Mouse (Mus musculus) CH12F3 (cell line): ENCODE results near the gene Lst1.

Experiments
- in situ Hi-C: fragments of 300-500 bp; cut with MboI; formaldehyde crosslinking; loops from 2 replicates; pipeline ENCODE4 v1.14.3; 2020; ENCODE audit warnings: low sequenced_read_pairs

Lst1 gene

DNA sequence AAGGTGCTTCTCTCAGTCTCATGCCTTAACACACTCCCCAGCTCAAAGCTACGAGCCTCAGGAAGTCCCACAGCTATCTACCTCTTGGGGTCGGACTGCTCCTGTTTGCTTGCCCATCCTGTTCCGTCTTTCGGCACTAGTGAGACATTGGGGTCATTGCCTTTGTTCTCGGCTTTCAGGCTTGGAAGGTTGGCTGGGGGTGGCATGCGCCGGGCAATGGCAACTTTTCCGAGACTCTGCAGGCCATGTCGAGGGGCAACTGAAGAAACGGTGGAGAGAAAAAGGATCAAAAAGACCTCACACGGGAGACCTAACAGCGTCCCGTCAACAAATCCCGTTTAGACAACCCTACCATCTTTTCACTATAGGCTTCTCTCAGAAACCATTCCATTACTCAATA is 26.1 kb downstream of the Lst1 start:
- in situ Hi-C loops, result no loop called here

DNA sequence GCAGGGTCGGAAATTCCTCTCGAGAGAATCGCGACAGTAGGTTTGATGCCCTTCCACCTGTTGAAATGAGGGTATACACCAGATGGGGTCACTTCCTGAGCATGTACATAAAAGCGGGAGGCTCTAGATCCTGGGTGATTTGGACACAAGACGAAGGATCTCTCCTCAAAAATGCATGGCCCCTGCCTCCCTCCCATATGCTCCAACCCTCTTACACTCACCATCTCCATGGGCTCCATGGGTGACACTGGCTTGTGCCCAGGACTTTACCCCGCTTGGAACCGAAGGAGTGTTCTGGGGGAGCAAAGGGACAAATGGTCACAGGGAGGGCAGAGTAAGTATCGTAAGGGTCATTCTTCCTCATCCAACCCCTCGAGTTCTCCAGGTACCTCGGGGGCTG is 26.8 kb downstream of the Lst1 start:
- in situ Hi-C loops, result no loop called here

DNA sequence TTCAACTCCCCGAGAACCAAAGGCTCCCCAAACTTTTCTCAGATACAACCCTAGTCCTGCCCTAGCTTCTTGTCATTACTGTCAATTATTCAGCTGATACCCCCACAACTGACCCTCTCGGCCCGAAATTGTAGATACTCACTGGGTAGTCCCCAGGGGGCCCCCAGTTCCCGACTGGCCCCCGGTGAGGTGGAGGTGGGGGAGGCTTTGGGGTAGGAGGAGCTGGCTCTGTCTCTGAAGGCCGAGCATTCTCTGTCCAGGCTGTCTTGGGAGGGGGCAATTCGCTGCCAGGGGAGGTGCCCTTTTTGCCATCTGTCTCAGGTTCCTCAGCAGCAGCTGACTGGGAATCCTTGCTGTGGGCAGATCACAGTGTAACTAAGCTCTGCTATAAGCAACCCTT is 28.6 kb downstream of the Lst1 start:
- in situ Hi-C loops, result no loop called here

DNA sequence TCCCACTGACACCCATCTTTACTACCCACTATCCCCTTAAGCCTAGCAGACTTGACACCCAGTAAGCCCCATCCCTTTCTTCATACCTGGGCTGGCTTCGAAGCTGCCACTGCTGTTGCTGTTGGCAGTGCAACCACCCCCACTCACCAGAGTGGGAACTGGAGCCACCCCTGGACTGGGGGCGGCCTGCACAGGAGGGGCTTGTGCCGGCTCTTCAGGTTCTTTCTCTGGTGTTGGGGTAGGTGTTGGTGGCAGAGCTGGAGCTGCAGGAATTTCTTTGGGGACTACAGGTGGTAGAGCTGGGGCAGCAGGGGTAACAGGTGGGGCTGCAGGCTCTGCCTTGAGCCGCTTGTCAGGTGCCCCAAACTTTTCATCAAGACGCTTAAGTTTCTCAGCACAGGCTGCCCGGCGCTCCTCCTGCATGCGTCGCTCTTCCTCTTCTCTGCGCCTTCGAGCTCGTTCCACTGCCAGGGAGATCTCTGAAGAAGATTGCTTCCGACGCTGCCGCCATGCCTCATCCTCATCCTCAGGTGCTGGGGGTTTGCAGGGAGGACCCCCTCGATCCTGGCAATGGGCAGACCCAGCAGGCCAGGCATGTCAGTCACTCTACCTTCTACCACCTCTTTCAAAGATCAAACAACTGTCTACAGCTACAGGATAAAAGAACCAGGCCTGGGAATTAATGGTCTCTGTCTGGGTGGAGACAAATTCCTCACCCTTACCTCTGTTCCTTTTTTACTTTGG is 29.2 kb downstream of the Lst1 start:
- in situ Hi-C loops, result no loop called here

DNA sequence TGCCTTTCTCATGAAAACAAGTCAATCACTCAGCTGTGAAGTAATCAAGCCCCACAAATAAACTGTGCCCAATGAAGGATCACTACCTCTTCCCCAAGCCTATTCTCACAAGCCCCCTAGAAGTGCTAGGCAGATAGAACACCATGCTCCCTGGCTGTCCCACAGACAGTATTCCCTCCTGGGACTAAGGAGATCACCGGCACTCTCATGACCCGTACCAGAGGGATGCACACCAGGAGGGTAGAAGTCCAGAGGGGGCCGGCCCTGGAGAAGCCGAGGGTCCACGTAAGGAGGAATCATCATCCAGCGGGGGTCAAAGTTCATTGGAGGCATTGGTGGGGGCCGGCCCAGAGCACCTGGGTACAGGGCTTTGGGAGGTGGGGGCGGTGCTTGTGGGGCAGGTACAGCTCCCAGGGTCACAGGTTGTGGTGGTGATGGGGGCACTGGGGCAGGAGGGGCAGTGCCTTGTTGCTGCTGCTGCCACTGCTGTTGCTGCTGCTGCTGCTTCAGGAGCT is 30.5 kb downstream of the Lst1 start:
- in situ Hi-C loops, result no loop called here

DNA sequence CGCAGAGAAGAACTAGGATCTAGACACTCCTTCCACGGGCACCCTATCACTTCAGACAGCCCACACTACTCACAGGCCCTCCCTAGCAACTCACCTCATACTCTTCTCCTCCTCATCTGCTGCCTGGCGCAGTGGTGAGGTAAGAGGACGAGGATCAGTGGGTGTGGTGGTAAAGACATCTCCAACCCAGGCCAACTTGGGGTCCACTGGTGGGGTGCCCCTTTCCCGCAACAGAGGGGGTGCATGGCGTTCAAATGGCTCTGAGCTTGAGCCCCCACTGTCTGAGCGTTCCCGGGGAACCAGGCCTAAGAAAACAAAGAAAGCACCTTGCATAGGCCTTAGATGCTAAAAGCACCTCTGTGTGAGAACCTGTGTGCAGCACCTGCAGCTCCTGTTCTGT is 31.0 kb downstream of the Lst1 start:
- in situ Hi-C loops, result no loop called here

DNA sequence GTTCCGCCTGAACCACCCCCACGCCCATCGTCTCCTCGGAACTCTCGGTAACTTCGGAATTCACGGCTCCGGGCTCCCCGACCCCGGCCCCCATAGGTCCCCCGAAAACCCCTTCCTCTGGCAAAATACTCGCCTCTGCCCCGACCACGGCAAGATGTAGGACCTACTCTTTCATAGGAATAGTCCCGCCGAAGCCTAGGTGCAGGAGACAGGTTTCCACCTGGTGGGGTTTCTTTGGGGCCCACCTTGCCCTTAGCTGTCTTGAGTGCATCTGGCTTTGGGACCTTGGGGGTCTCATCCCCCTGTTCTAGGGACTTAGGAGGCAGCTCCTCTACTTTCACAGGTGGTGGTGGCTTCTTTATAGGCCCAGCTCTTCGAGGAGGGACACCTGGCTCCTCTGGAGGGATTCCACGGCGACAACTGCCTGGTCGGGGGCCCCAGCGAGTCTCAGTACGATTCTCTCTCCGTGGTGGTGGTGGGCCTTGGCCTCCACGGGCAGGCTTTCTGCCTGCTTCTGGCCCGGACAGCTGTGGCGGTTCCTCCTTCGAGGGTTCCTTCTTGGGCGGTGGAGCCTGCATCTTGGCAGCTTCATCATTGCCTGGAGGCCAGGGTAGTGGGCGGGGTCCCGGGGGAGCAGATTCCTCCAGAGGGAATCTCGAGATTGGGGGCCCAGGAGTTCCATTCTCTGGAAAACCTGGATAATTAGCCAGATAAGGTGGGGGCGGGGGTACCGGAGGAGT is 31.6 kb downstream of the Lst1 start:
- in situ Hi-C loops, result no loop called here

DNA sequence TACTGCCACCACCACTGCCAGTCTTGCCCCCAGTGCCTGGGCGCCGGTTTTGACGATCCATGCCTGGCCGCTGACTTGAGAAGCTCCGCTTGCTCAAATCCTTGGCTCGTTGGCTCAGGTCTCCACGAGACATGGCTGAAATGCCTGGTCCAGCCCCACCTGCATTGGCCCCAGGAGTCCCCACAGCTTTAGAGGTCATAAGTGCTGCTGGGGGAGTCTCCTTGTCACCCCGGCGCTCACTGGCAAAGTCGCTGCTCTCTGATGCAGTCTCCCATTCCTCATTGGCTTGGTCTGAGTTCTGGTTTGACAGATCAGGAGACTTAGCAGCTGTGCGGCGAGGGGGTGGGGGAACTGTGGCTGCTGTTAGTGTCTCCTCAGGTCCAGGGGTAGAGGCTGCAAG is 32.8 kb downstream of the Lst1 start:
- in situ Hi-C loops, result no loop called here

DNA sequence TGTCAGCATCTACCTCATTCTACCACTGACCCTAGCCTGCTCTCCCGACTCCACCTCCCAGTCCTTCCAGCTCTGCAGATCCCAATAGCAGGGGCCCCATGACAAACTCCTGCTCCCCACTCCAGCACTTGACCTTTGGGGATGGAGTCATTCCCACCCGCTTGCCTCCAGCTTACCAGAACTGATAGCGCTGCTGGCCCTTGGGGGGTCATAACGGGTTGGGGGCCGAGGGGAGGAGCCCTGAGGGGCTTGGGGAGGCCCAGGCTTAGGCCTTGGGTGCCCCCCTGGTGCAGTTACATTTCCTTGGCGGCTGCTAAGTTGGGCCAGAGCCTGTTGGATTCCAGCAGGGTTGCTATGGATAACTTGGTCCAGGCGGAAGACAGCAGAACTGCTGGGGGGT is 33.6 kb downstream of the Lst1 start:
- in situ Hi-C loops, result no loop called here

DNA sequence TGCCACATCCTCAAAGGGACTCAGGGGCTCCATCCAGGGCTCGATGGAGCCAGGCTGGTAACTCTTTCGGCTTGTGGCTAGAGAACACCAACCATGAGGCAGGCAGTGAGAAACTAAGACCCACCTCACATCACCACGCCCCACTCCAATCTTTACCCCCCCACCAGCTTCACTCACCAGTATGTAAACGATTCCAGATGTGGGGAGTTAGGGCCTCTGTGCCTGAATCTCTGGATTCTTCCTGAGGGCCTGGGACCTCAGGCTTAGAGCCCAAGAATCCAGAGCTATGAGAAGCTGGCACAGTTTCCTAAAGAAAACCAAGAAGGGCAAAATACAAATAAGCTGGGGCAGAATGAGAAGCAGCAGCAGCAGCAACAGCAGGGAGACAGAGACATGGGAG is 34.3 kb downstream of the Lst1 start:
- in situ Hi-C loops, result no loop called here

DNA sequence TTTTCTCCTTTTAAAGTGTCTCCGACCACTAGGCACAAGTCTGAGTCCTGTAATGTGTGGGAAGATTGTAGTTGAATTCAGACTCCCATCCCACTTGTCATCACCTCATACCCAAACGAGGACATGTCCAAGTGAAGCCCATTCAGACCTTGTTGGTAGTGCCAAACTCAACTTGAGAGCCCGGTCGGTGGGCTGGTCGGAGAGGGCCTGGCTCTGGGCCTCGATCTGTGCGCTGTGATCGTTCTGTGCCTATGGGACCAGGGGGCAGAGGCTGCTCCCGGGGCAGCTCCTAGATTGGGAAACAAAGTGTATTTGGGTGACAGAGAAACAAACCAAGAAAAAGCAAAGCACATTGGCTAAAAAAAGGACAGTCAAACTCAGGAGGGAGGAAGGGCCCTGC is 35.2 kb downstream of the Lst1 start:
- in situ Hi-C loops, result no loop called here

DNA sequence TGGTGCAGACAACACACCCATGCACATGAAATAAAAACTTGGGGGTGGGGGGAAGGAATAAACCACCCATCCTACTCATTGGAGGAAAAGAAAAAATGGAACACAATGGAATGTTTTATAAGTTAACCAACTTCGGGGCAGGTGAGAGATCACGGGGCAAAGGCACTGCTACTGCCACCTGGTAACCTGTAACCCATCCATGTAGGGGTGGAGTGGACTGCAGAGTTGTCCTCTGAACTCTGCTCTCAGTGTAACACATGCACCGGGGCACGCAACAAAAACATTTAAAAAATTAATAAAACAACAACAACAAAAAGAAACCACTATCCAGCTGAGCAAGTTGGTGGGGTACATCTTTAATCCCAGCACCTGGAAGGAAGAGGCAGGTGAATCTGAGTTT is 36.1 kb downstream of the Lst1 start:
- in situ Hi-C loops, result no loop called here

DNA sequence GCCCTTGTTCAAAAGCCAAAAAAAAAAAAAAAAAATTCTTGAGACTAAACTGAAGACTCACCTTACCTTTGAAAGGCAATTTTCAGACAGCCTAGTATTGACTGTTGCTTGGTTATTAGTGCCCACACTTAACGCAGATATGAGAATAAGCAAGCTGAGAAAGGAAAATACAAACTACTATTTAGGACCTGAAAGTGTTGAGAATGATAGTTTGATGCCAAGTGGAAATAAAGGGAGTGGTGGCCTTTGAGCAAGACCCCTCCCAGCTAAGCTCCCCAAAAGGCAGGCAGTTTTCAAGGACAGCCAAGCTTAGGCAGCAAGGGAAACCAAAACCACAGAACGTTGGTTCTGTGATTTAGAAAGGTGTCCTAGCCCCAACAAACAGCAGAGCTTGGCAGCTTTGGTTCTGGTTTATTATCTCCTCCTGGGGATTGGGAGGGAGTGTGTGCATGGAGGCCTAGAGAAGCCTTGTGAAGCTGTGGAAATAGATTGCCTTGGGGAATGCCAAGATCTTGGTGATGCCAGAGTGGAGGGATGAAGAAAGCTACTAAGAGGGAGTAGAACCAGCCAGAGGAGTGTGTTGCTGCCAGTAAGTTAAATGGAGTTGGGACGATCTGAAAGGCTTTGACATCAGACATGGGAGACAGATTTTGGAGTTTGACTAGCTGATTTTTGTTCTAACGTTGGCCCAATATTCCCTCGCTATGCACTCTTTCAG is 40.2 kb downstream of the Lst1 start:
- in situ Hi-C loops, result no loop called here

DNA sequence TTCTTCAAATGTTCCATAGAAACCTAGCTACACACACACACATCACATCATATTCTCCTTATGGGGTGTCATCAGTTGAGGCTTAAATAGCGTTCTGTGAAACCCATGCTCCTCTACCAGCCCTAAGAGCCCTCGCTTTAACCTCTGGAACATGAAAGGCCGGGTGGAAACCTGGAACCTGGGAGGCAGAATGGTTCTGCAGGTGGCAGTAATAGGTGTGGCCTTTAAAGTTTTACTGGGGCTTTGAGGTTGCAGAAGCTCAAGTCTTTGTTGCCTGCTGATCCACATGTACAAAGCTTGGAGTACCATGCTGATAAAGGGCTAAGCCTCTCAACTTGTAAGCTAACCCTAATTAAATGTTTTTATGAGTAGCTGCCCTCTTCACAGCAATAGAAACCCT is 40.9 kb downstream of the Lst1 start:
- in situ Hi-C loops, result no loop called here

DNA sequence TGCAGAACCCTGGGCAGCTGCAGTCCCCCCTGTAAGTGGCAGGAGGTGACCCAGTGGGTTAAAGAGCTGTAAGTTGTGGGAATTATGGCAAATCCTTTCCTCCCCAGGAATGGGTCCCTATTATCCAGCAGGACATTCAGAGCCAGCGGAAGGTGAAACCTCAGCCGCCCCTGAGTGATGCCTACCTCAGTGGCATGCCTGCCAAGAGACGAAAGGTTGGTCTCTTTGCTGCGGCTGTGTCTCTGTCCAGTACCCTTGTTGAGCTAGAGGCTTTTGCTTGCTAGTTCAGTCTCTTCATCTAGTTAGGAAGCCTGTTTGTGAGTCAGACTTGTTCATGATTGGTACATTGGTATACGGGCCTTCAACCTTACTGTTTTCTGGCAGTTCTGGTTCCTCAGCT is 42.1 kb downstream of the Lst1 start:
- in situ Hi-C loops, result no loop called here

DNA sequence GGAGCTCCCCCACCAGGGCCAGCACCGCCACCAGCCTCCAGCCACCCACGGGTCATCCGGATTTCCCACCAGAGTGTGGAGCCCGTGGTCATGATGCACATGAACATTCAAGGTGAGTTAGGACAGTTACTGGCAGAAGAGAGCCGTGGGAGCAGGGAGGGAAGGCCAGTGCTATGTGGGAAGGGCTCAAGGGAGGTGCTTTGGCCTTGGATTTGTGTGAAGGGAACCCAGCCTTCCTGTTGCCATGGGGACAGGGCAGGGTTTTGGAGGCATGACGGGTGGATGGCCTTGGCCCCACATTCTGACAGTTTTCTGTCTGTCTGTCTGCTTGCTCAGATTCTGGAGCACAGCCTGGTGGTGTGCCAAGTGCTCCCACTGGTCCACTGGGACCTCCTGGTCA is 46.3 kb downstream of the Lst1 start:
- in situ Hi-C loops, result no loop called here

DNA sequence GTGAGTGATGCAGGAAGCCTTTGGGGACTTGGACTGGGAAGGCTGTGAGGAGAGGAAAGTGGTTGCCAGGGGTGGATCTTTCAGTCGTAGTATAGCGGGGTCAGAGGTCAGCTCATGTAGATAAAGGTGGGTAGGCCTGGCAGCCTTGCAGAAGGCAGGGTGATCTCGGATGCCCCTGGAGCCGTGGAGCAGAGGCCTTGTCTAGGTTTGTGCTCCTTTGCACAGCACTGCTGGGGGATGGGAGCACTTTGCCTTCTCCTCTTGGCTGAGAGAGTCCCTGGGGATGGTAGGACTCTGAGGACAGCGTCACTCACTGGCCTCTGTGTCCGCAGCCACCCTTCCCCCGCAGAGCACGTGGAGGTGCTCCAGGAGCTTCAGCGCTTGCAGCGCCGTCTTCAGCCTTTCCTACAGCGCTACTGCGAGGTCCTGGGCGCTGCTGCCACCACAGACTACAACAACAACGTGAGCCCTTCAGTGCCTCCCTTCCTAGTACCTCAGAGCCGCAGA is 47.7 kb downstream of the Lst1 start:
- in situ Hi-C loops, result no loop called here

DNA sequence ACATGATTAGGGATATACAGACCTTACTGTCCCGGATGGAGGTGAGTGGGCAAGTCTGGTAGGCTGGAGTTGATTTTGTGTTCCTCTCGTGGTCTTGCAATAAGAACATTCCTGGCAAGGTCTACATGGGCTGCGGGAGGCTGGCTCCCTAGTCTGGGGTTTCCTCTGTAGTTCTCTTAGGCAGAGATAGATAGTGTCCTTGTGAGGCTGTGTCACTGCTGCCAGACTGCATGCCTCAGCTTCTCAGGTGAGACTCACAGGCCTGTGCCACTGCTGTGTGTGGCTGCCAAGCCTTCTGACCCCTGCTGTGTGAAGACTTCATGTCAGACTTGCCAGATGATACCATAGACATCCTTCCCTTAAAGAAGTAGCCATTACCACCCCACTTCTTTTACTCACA is 49.0 kb downstream of the Lst1 start:
- in situ Hi-C loops, result no loop called here

DNA sequence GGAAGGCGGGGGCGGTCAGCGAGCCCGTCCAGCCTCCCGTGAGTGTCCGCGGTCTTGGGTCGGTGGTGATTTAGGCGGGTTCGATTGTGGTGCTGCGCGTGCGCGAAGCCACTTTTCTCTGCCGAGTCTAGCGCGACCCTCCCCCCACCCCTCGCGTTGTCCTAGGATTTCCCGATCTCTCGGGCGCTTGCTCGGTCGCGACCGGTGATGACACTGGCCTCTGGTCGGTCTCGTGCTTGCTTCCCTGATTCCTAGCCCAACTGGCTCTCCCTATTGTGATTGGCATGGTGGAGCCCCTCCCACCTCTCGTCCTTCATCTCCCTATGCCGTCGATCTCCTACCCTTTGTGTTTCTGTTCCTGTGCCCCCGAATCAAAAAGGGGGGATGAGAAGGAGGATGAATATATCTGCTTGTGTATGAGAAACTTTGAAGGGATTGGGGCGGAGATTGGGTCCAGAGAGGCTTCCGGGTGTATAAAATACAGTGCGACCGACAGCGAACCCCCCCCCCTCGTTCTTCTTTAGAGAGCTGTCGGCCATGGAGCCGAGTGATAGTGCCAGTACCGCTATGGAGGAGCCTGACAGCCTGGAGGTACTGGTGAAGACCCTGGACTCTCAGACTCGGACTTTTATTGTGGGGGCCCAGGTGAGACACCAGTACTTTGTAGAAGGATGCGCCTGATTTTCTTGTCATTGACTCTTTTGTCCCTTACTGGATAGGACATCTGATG is 52.5 kb downstream of the Lst1 start:
- in situ Hi-C loops, result no loop called here
